Mouse (Mus musculus) neural tube, embryonic 14.5 days (tissue): Measurements from ENCODE around the gene Uqcc3. TPM values are rescaled to one million over a fixed set of nuclear protein-coding genes. Genes with fewer than 3 reads are reported as not detected.

ENCODE experiments used
- ATAC-seq: fragments of 200-750 bp; cut with Nextera tagmentation; 2 replicates; pipeline ENCODE4 v1.8.0; 2017; ENCODE audit warnings: low read depth, mild to moderate bottlenecking, moderate TSS enrichment, moderate library complexity
- H3K27ac ChIP-seq: fragments of 300-500 bp; sonication (generic); 2 replicates; pipeline ENCODE4 v1.5.1; 2014; ENCODE audit warnings: low read depth, mild to moderate bottlenecking, control low read depth, low read length, moderate library complexity, mixed read lengths
- H3K27me3 ChIP-seq: fragments of 300-500 bp; sonication (generic); 2 replicates; pipeline ENCODE4 v1.6.1; 2014; ENCODE audit warnings: low read length; ENCODE audit not compliant: control insufficient read depth, insufficient read depth
- H3K36me3 ChIP-seq: fragments of 300-500 bp; sonication (generic); 2 replicates; pipeline ENCODE4 v1.6.1; 2014; ENCODE audit warnings: low read length, mixed read lengths; ENCODE audit not compliant: control insufficient read depth, insufficient read depth
- H3K4me1 ChIP-seq: fragments of 300-500 bp; sonication (generic); 2 replicates; pipeline ENCODE4 v1.6.1; 2014; ENCODE audit warnings: low read length; ENCODE audit not compliant: control insufficient read depth, insufficient read depth
- H3K4me2 ChIP-seq: fragments of 300-500 bp; sonication (generic); 2 replicates; pipeline ENCODE4 v1.6.1; 2014; ENCODE audit warnings: mild to moderate bottlenecking, low read depth, low read length, control low read depth
- H3K4me3 ChIP-seq: fragments of 300-500 bp; sonication (generic); 2 replicates; pipeline ENCODE4 v1.5.1; 2014; ENCODE audit warnings: low read depth, low read length, control low read depth, mixed read lengths
- H3K9ac ChIP-seq: fragments of 300-500 bp; sonication (generic); replicated peaks from 2 replicates; pipeline ENCODE4 v1.6.1; 2014; ENCODE audit warnings: low read depth, mild to moderate bottlenecking, control low read depth, low read length, mixed read lengths
- H3K9me3 ChIP-seq: fragments of 300-500 bp; sonication (generic); 2 replicates; pipeline ENCODE4 v1.6.1; 2016; ENCODE audit warnings: low read length; ENCODE audit not compliant: control insufficient read depth
- WGBS: fragments of 180-500 bp; shearing (Covaris S2); extraction: QIAGEN DNeasy Blood & Tissue Kit; methylation state at CpG from one replicate; pipeline ENCODE4 v1.1.7; 2014; 5-methylcytosine and 5-hydroxymethylcytosine counted together
- polyA plus RNA-seq: library from polyadenylated mRNA; unstranded; fragments of >200 nt; fragmentation: Nextera tagmentation; extraction: Ambion mirVana; gene quantifications from 2 replicates; pipeline ENCODE4 v1.2.1, GENCODE M21; 2014

Uqcc3 gene
- polyA plus RNA-seq, 1 experiment from 2014 or later: 64.1 TPM

DNA sequence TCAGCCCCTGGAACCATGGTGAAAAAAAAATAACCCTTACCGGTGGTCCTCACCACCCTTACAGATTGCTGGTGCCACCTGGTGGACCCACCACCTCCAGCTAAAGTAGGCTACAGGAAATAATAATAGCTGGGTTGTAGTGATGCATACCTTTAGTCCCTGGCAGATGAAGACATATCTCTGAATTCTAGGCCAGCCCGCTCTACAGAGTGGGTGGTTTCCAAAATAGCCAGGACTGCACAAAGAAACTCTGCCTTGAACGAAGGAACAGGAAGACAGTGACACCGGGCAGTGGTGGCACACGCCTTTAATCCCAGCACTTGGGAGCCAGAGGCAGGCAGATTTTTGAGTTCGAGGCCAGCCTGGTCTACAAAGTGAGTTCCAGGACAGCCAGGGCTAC is 16.5 kb downstream of the Uqcc3 start:
- 87% methylated on average over 6 of the region's 6 CpGs for WGBS
- no peak for ATAC-seq
- Histone ChIP-seq H3K4me3 (no peak overlapping the region), H3K27ac (no peak overlapping the region), H3K36me3 (no peaks in the 10 kb centered on the region), H3K4me1 (no peaks in the 10 kb centered on the region), H3K27me3 (no peaks in the 10 kb centered on the region), H3K4me2 (no peak overlapping the region), H3K9me3 (no peaks in the 10 kb centered on the region), H3K9ac (no peak overlapping the region)

DNA sequence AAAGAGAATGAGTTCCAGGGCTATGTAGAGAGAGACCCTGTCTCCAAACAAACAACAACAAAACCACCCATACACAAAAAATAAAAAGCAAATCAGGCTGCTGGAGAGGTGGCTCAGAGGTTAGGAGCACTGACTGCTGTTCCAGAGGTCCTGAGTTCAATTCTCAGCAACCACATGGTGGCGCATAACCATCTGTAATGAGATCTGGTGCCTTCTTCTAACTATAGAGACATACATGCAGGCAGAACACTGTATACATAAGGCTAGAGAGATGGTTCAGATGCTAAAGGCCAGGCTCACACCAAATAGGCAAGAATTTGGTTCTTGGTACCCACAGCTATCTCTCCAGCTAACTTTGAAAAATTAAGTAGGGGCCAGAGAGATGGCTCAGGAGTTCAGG is 21.7 kb downstream of the Uqcc3 start:
- Histone ChIP-seq H3K4me2 (no peak overlapping the region), H3K27me3 (no peaks in the 10 kb centered on the region), H3K9ac (no peak overlapping the region), H3K36me3 (no peaks in the 10 kb centered on the region), H3K4me1 (no peaks in the 10 kb centered on the region), H3K27ac (no peak overlapping the region), H3K9me3 (no peaks in the 10 kb centered on the region), H3K4me3 (no peak overlapping the region)
- WGBS: 17% methylated on average over 1 of the region's 1 CpGs
- ATAC-seq: no peak

DNA sequence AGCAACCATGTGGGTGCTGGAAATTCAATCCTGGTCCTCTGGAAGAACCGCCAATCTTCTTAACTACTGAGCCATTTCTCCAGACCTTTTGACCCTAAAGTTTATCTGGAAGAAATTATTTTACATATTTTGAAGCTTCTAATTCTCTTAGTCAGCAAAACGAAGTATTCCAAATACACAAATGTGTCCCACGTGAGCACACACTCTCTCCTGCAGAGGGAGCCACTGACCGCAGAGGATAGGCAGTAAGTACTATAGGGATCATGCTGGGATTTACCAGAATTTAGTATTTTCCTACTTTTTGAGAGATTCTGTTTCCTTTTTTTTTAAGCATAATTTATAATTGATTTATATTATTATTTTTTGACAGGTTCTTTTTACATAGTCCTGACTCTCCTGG is 23.0 kb downstream of the Uqcc3 start:
- Histone ChIP-seq H3K4me1 (no peaks in the 10 kb centered on the region), H3K27ac (no peak overlapping the region), H3K36me3 (no peaks in the 10 kb centered on the region), H3K4me2 (no peak overlapping the region), H3K27me3 (no peaks in the 10 kb centered on the region), H3K9me3 (no peaks in the 10 kb centered on the region), H3K9ac (no peak overlapping the region), H3K4me3 (no peak overlapping the region)
- 45% methylated on average over 4 of the region's 4 CpGs for WGBS
- ATAC-seq: no peak

DNA sequence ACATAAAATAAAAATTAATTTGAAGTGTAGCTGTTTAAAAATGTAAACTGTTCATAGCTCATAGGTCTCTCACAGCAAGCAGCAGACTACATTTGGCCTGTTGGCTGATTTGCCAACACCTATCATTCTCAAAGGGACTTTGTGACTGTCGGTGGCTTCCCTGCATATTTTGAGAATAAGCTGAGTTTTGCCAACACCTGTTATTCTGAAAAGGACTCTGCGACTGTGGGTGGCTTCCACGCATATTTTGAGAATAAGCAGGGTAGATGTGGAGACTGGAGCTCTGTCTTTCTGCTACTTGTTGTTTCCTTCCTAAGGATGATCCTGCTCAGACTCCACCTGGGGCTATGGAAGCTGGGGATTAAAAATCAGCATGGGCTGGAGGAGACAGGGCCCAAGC is 27.6 kb downstream of the Uqcc3 start:
- WGBS: 88% methylated on average over 3 of the region's 3 CpGs
- H3K27me3 ChIP-seq: no peaks in the 10 kb centered on the region
- no peaks in the 10 kb centered on the region for H3K36me3 ChIP-seq
- H3K4me1 ChIP-seq: no peaks in the 10 kb centered on the region
- H3K9ac ChIP-seq: no peak overlapping the region
- no peak for ATAC-seq
- H3K4me2 ChIP-seq: no peak overlapping the region
- H3K4me3 ChIP-seq: no peak overlapping the region
- H3K9me3 ChIP-seq: no peaks in the 10 kb centered on the region
- H3K27ac ChIP-seq: no peak overlapping the region

DNA sequence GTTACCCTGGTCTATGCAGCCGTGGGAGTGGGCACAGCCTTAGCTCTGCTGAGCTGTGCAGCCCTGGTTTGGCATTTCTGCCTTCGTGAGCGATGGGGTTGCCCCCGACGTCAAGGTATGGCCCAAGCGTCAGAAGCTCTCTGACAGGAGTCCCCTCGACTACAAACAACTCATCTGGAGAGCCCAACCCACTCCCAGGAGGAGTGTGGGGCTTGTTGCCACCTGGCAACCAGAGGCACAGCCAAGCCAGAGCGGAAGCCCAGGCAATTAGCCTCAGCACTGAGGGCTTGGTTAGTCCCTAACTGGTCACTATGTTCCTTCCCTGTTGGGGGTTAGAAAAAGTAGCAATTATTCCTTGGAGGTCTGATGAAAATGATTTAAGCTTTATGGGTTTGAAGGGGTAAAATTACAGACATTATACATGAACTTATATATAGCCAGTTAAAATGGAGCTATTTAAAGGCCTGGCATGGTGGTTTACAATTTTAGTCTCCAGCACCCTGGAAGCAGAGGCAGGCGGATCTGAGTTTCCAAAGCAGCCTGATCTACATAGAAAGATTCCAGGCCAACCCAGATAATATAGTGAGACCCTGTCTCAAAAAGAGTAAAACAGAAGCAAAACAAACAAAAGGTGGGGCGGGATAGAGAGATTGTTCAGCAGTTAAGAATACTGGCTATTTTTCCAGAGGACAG is 28.3 kb downstream of the Uqcc3 start:
- no peak overlapping the region for H3K4me2 ChIP-seq
- H3K9me3 ChIP-seq: no peaks in the 10 kb centered on the region
- H3K9ac ChIP-seq: no peak overlapping the region
- 58% methylated on average over 10 of the region's 10 CpGs for WGBS
- H3K4me3 ChIP-seq: no peak overlapping the region
- ATAC-seq: no peak
- H3K27me3 ChIP-seq: no peaks in the 10 kb centered on the region
- no peak overlapping the region for H3K27ac ChIP-seq
- H3K36me3 ChIP-seq: 0 out of 2 replicates have a peak, but pooled peaks cover 4% of the 10 kb centered on the region
- no peaks in the 10 kb centered on the region for H3K4me1 ChIP-seq

DNA sequence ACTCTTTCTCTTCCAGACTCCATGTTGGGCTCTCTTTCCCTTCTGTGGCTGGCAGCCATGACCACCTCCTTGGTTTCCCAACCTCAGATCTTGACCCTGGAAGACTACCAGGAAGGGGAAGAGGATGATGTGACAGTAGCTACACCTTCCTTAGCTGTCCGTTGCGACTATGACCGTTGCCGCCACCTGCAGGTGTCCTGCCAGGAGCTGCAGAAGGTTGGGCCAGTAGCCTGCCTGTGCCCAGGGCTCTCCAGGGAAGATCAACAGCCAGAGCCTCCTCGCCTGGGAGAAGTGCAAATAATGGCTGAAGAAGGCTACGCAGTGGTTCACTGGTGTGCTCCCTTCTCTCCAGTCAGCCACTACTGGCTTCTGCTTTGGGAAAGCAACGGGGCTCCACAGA is 29.1 kb downstream of the Uqcc3 start:
- Histone ChIP-seq H3K36me3 (peaks cover 5% of the 10 kb centered on the region; the same call in 1 of the 2 replicates), H3K4me3 (no peak overlapping the region), H3K4me1 (no peaks in the 10 kb centered on the region), H3K27ac (no peak overlapping the region), H3K9ac (no peak overlapping the region), H3K27me3 (no peaks in the 10 kb centered on the region), H3K9me3 (no peaks in the 10 kb centered on the region), H3K4me2 (no peak overlapping the region)
- WGBS: 56% methylated on average over 7 of the region's 7 CpGs
- ATAC-seq: no peak

DNA sequence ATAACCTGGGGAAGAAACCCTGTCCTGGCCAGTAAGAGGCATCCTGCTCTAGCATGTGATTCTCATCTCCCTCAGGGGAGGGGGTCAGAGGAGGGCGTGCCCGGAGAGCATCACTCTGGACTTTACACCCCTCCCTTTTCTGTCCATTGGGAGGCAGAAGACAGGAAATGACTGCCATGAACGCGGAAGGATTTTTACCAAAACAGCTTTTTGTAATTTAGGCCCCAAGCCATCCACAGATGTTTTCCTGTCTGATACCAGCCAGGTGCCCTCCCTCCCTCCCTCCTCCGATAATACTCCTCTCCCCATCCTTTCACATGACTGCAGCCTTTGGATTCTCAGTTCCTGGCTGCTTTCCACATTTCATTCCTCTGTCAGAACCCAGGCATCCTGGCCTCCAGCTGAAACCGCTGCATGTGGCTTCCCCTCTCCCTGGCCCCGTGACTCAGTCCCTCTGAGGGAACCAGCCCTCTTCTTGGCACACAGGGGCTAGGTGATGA is 30.3 kb downstream of the Uqcc3 start, which contains the start of gene Lrrn4cl:
Lrrn4cl (plus strand) TSS at position 367 of the 500 bp plus-strand sequence.
- H3K9me3 ChIP-seq: no peaks in the 10 kb centered on the region
- H3K9ac ChIP-seq: no peak within 1 kb of the TSS
- H3K27me3 ChIP-seq: no peaks in the 10 kb centered on the region
- WGBS: 35% methylated on average over 7 of the region's 7 CpGs
- no peak within 1 kb of the TSS for H3K4me2 ChIP-seq
- no peak; the same call in 1 of the 2 replicates for ATAC-seq
- H3K36me3 ChIP-seq: peaks cover 16% of the 10 kb centered on the region; the same call in 1 of the 2 replicates
- no peak within 1 kb of the TSS for H3K4me3 ChIP-seq
- no peak within 1 kb of the TSS for H3K27ac ChIP-seq
- no peaks in the 10 kb centered on the region for H3K4me1 ChIP-seq

DNA sequence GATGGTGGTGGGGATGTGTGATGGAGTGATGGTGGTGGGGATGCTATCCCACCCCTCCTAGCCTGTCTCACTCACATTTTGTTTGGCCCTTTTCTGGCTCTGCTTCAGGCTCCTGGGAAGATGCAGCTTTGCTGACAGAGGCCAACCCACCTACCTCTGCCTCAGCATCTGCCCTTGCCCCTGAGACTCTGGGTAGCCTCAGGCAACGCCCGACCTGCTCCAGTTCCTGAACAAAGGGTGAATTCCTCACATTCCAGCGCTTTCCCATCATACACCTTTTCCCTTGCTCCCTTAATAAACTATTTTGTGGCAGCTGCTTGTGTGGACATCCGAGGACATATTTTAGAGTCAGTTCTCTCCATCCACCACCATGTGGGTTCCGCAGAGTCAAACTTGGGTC is 32.4 kb downstream of the Uqcc3 start:
- Histone ChIP-seq H3K36me3 (peaks cover 16% of the 10 kb centered on the region; the same call in 1 of the 2 replicates), H3K4me3 (no peak overlapping the region), H3K27ac (no peak overlapping the region), H3K9me3 (no peaks in the 10 kb centered on the region), H3K9ac (no peak overlapping the region), H3K27me3 (no peaks in the 10 kb centered on the region), H3K4me1 (no peaks in the 10 kb centered on the region), H3K4me2 (no peak overlapping the region)
- WGBS: 84% methylated on average over 5 of the region's 5 CpGs
- ATAC-seq: no peak

DNA sequence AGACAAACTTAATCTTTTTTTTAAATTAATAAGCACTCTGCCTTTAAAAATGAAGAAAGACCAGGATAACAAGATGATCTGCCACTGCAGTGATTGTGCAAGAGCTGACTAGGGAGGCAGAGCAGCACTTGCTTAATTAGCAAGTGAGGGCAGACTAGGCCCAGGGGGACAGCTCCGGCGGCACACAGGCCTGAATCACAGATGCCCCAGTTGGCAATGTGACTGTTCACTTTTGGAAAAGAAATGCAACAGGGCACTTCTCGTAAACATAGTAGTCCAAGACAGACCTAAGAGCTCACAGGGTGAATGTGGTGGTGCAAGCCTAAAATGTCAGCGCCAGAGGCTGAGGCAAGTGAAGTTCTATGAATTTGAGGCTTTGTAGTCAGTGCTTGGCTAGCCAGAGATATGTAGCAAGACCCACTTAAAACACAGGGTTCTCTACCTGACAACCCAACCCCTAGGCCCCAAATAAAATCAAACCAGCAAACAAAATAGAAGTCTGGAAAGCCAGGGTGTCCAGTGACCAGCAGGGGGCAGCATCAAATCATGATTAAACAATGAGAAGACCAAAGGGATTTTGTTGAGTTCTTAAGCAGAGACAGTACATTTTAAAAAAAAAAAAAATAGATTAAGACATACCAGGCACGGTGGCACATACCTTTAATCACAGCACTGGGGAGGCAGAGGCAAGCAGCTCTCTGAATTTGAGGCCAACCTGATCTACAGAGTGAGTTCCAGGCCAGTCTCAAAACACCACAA is 36.2 kb downstream of the Uqcc3 start:
- ATAC-seq: no peak
- Histone ChIP-seq H3K4me1 (peaks cover 17% of the 10 kb centered on the region), H3K9me3 (no peaks in the 10 kb centered on the region), H3K27me3 (no peaks in the 10 kb centered on the region), H3K4me2 (no peak overlapping the region), H3K27ac (no peak overlapping the region), H3K9ac (no peak overlapping the region), H3K4me3 (no peak overlapping the region), H3K36me3 (peaks cover 21% of the 10 kb centered on the region)
- 59% methylated on average over 5 of the region's 5 CpGs for WGBS
